Mouse (Mus musculus) hematopoietic multipotent progenitor cell, adult 10-12 weeks (in vitro differentiated cells): ENCODE data around the gene Sap18b. TPM values are rescaled to one million over a fixed set of nuclear protein-coding genes. Genes with fewer than 3 reads are reported as not detected.

Experiments used
- polyA plus RNA-seq: library from polyadenylated mRNA; stranded (reverse); fragments of >175 nt; gene quantifications from 2 replicates; pipeline ENCODE4 v1.2.3, GENCODE M21; 2012; ENCODE audit warnings: low replicate concordance

The Sap18b gene
- 38.4 and 47.8 TPM in 2 replicates for polyA plus RNA-seq

GRCm38 (mm10) chr8:95825162-95825561 is at the start of gene Sap18b:
Gene Sap18b, plus strand, starts transcription at chr8:95825346.

DNA sequence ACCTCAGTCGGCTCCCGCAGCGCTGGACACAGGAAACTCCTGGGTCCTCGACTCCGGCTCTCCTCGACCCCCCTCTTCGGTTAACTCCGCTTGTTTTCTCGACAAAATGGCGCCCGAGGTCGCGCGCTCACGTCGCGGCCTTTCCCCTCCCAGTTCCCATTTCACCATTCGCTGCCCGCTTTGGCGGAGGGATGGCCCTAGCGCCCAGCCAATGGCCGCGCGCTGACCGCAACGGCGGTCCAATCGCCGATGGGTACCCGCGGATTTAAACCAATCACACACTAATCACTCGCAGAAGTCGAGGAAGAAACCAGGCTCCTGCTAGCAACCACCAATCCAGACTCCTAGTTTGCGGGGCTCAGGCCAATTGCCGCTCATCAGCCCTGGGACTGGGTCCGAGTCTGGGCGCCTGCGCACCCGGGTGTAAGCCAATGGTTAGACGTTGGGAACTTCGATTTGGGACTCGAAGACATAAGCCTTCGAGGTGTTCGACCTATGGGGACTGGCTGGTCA is 17.8 kb upstream of the Sap18b start, which contains the start of gene Cnot1:
TSS of gene Cnot1 (minus strand) at position 134 of the 513 bp plus-strand sequence.

GRCm38 (mm10) chr8:95853102-95853843 is 28.1 kb downstream of the Sap18b start, which contains the start of gene Slc38a7:
Gene Slc38a7, minus strand, starts transcription at chr8:95853539.

Other genes with a start within 250 kb of the Sap18b start
- gene Prss54, start 249.0 kb upstream of the Sap18b start, polyA plus RNA-seq, result not detected in 2 replicates
- gene Gins3, start 191.9 kb upstream of the Sap18b start, polyA plus RNA-seq, result 4.1 and 10.8 TPM in 2 replicates
- 0.18 and 0.61 TPM in 2 replicates for gene Ndrg4, start 148.4 kb upstream of the Sap18b start, polyA plus RNA-seq
- gene Setd6, start 109.5 kb upstream of the Sap18b start, polyA plus RNA-seq, result 7.2 and 12.3 TPM in 2 replicates
- 45.8 and 52.5 TPM in 2 replicates for gene Cnot1, start 17.9 kb upstream of the Sap18b start, polyA plus RNA-seq
- gene Slc38a7, start 28.2 kb downstream of the Sap18b start, polyA plus RNA-seq, result 11.2 and 20.8 TPM in 2 replicates
- gene Got2, start 63.2 kb downstream of the Sap18b start, polyA plus RNA-seq, result 29.9 and 31.6 TPM in 2 replicates